Mouse (Mus musculus) small intestine, adult 2 months (tissue): ENCODE results near the gene Foxp2.

Source experiments
- CTCF ChIP-seq: fragments of 200-500 bp; IDR thresholded peaks from 2 replicates; pipeline ENCODE4 v1.5.1; 2012; ENCODE audit warnings: low read depth, mild to moderate bottlenecking, control low read depth, inconsistent platforms, low read length, moderate library complexity, mixed read lengths; ENCODE audit not compliant: insufficient replicate concordance, insufficient read length; ENCODE audit errors: extremely low read depth
- POLR2A ChIP-seq: fragments of 200-500 bp; IDR thresholded peaks from 2 replicates; pipeline ENCODE4 v1.6.1; 2012; ENCODE audit warnings: low read depth, mild to moderate bottlenecking, control low read depth, inconsistent platforms, low read length, moderate library complexity

DNA sequence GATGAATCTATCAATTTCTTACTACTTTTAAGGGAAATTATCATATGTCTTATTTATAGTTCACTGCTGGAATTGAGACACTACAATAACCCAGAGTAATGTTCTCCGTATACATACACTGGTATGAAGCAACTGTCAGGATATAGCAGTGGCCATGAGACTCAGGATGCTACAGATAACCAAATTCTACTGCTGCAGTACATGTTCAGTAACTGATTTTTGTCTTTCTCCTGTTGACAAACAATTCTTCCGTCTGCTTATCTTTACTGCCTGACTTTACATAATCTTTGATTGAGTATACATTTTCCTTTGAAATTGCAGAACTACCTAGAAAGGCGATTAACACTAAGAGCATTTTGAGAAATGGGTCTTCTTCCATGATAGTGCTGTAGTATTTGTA is 127.3 kb downstream of the Foxp2 start:
- TF ChIP-seq POLR2A = no peak
- no peak for TF ChIP-seq CTCF
